Mouse (Mus musculus): ENCODE results near the gene Plet1.

Plet1 gene

GRCm38 (mm10) chr9:50495405-50496150 lies 1.3 kb downstream of the Plet1 start:
- no peak for DNase-seq (ENCODE audit: low read depth, low spot score)

GRCm38 (mm10) chr9:50496151-50496505 lies 1.8 kb downstream of the Plet1 start:
- no peak for DNase-seq (ENCODE audit: low read depth, low spot score)

DNA sequence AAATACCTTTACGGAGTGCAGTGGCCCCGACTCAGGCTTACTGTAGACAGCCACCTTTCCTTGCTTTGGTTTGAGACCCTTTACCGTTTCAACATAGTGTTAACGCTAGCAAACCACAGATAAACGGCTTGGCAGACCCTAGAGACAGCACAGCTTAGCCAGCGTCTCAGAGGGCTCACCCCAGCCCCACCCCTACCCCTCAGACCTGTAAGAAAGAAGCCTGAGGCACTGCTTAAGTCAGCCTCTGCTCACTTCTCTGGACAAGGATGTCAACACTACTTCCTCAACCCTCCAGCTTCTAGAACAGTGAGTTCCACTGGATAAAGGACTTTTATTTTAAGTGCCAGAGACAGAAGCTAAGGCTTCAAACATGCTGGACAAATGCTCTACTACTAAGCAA lies 2.2 kb downstream of the Plet1 start:
- no peak for DNase-seq (ENCODE audit: low read depth, low spot score)

GRCm38 (mm10) chr9:50497076-50497475 lies 2.8 kb downstream of the Plet1 start:
- no peak for DNase-seq (ENCODE audit: low read depth, low spot score)

DNA sequence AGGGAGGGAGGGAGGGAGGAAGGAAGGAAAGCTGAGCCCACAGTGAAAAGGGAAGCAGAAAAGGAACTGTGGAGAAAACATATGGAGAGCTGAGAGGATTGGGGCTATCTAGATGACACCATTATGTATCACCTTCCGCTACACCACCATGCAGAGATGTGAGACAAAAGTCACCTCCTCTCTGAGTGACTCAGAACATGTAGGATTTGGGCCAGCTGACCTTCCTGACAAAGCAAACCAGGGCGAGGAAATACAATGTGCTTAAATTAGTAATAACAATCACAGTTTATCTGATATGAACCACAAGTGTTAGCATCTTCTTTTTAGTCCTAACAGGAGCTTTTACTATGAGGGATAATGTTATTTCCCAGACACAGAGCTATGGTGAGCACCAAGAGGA lies 3.2 kb downstream of the Plet1 start:
- DNase-seq (ENCODE audit: low read depth, low spot score): peak; percentile 45

- DNase-seq (ENCODE audit: low read depth, low spot score): no peak
These were observed 4.5 kb downstream of the Plet1 start for GRCm38 (mm10) chr9:50498815-50499214.

GRCm38 (mm10) chr9:50499781-50500180 lies 5.5 kb downstream of the Plet1 start:
- no peak for DNase-seq (ENCODE audit: low read depth, low spot score)

DNA sequence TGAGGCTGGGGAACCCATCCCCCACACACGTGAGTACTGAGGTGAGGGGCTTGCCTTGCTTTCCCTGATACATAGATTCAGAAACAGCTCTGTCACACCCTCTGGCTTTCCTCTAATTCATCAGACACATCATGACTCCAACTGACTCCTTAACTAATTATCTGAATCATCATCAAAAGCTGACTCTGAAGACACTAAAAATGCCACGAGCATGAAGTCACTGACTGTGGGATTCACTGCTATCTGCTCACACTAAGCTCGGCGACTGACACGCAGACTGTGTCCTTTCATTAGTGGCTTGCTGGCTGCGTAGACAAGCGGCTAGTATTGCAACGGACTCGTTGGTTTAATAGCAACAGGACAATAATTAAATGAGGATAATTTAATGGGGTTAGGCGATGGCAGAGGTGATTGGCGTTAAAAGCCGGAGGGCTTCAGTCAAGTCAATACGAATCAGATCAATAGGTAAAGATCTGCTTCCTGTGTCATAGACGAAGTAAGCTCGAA lies 6.2 kb downstream of the Plet1 start:
- no peak for DNase-seq (ENCODE audit: low read depth, low spot score)

GRCm38 (mm10) chr9:50500974-50501501 lies 6.7 kb downstream of the Plet1 start:
- peak; percentile 54 for DNase-seq (ENCODE audit: low read depth, low spot score)

- DNase-seq (ENCODE audit: low read depth, low spot score): no peak
These were observed 8.6 kb downstream of the Plet1 start for GRCm38 (mm10) chr9:50502949-50503348.

GRCm38 (mm10) chr9:50505405-50505804 lies 11.1 kb downstream of the Plet1 start:
- DNase-seq (ENCODE audit: low read depth, low spot score): no peak

DNA sequence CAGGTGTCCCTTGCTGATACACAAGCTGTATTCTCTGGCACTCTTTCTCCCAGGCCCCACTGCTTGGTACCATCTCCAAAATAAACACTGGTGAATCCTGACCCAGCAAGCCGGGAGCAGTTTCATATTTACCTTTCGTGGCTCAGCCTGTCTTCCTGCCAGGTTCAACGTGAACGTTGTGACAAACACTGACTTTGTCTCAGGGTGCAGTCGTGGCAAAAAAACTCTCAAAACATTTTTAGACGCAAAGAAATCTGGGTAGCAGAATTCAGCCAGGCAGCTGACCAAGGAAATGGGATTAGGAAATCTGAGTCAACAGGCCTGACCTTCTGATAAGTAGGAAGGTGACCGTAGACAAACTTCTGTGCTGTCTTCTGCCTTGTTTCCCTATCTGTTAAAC lies 13.2 kb downstream of the Plet1 start:
- DNase-seq (ENCODE audit: low read depth, low spot score): no peak

DNA sequence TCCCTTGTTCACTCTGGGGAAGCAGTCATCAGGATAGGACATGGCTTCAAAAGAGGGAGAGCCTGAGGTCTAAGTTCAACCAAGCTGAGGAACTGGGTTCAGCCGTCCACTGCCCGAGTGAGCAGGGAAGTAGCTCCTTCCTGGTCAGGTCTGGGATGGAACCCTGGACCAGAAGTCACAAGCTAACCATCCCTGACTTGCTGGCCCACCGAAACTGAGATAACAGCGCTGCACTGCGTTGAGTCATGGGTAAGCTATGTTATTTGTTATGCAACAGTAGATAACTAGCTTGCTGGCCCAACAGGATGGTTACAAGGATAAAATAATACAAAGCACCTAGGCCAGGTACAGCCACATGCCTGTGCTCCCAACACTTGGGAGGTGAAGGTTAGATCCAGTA lies 21.1 kb downstream of the Plet1 start:
- no peak for DNase-seq (ENCODE audit: low read depth, low spot score)

DNA sequence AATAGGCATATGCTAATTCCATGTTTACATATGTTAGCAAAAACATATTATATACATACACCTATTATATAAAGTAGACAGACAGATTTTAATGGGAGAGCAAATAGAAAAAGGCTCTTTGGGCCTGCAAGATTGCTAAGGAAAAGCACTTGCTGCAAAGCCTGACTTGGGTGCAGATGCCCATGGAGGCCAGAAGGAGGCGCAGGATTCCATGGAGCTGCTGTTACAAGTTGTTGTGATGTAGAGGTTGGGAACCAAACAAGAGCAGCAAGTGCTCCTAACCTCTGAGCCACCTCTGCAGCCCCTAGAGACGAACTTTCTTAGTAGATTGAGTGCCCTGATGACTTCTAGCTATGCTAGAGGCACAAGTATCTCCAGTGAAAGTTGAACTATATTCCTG lies 24.5 kb downstream of the Plet1 start:
- peak; percentile 64 for DNase-seq (ENCODE audit: low read depth, low spot score)

GRCm38 (mm10) chr9:50520748-50521147 lies 26.4 kb downstream of the Plet1 start:
- peak; percentile 77 for DNase-seq (ENCODE audit: low read depth, low spot score)

DNA sequence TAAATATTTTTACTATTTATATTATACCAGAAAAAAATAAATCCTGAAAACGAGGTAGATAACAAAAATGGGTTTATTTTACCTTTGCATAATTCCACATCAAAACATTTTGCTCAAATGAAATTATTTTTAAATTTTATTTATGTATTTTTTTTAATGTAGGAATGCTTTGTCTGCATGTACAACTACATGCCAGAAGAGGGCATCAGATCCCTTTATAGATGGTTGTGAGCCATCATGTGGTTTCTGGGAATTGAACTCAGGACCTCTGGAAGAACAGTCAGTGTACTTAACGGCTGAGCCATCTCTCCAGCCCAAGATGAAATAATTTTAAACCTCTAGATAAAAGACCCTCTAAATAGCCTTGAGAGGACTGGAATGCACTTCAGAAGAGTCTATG lies 27.2 kb downstream of the Plet1 start:
- no peak for DNase-seq (ENCODE audit: low read depth, low spot score)

DNA sequence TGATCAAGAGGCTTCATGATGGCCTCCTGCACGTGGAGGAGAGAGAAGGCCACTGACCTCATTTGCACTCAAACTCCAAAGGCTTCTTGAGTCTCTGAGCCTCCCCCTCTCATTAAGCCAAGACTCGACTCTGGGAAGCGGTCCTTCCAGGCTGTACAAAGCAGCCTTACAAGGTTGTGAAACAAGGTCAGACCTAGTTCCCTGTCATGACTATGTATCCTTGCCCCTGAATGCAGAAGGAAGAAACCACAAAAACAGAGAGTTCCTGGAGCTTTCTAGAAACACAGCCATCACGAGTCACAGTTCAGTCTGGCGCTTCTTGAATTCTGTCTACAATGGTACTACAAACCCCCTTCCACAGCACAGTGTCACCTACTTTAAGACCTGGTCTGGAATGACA lies 28.2 kb downstream of the Plet1 start:
- peak; percentile 19 for DNase-seq (ENCODE audit: low read depth, low spot score)

DNA sequence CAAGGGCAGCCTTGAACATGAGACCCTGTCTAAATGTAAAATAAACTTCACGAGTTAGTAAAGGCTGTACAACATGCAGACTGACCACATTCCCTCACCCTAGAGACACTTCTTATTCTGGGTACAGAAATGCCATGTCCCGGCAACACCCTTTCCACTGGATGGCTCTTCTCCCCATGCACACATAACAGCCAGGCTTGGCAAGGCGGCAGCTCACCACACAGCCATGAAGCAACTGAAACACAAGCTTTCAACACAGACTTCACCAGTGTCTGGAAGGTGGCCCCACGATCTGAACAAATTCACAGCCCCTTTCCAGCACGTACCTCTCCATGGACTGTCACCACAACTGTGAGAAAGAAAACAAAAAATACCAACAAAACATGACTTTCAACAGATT lies 30.6 kb downstream of the Plet1 start:
- no peak for DNase-seq (ENCODE audit: low read depth, low spot score)

- peak; percentile 27 for DNase-seq (ENCODE audit: low read depth, low spot score)
These were observed 31.3 kb downstream of the Plet1 start for GRCm38 (mm10) chr9:50525585-50525984.

- peak; percentile 25 for DNase-seq (ENCODE audit: low read depth, low spot score)
These were observed 33.5 kb downstream of the Plet1 start for GRCm38 (mm10) chr9:50527860-50528259.

GRCm38 (mm10) chr9:50528293-50528892 lies 34.1 kb downstream of the Plet1 start, which contains the start of gene Pts:
Pts (minus strand) TSS chr9:50528724.
- DNase-seq (ENCODE audit: low read depth, low spot score): peak; percentile 98

GRCm38 (mm10) chr9:50530890-50531289 lies 36.6 kb downstream of the Plet1 start:
- DNase-seq (ENCODE audit: low read depth, low spot score): peak; percentile 66

DNA sequence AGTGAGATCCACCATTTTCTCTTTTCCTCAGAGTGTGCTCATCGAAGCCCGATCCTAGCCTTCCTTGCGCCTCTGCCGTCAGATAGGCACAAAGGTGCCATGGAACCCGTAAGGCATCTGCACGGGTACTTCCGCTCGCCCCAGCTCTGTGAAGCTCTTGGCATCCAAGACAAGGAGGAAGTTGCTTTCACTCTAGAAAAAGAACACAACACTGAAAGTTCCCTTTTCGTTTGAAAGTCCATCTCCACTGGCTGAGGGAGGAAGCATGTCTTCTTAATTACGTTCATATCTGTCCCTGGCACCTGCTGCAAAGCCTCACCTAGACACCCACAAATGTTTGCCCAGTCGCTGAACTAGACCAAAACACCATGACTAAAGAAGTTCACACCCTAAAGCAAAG lies 39.0 kb downstream of the Plet1 start:
- DNase-seq (ENCODE audit: low read depth, low spot score): no peak

Data from 3T3-L1 (cell line).